Mouse (Mus musculus) heart, postnatal 14 days (tissue): ENCODE results near the gene Mtmr14. TPM values are rescaled to one million over a fixed set of nuclear protein-coding genes. Genes with fewer than 3 reads are reported as not detected.

Experiments used
- DNase-seq, 2 experiments: peaks; one replicate each; pipeline ENCODE4 v3.0.0; 2021 to 2022
- intact Hi-C: fragments of 180-260 bp; cut with DNase I; formaldehyde crosslinking; loops from one replicate; pipeline ENCODE4 v1.15.1; 2025
- total RNA-seq, 2 experiments: library from RNA; stranded (reverse); gene quantifications; 2 replicates each; pipeline ENCODE4 v1.2.3; 2021

Gene Mtmr14
- total RNA-seq, 2 experiments from 2014 or later: 15.0 to 15.3 TPM

DNA sequence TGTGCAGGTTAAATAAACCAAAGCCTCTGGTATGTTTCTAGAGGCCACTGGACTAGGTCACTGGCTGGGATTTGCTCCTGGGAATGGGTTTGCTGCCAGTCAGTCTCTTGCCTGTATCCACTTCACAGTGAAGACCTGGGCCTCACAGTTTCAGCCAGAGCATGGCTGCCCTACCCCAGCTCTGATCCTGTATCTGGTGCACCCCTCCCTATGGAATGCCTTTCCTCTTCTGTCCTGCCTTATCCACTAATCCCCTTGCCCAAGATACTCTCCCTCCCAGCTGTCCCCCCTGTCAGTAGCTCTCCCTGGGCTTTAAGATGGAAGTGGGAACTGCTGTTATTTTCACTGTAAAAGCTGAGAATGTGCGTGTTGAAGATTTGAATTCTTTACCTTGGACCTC, 30.3 kb downstream of the Mtmr14 start:
- intact Hi-C loops: no loop called here
- DNase-seq: no peak

GRCm38 (mm10) chr6:113272365-113272764, 34.7 kb downstream of the Mtmr14 start:
- intact Hi-C loops: no loop called here
- DNase-seq: no peak

DNA sequence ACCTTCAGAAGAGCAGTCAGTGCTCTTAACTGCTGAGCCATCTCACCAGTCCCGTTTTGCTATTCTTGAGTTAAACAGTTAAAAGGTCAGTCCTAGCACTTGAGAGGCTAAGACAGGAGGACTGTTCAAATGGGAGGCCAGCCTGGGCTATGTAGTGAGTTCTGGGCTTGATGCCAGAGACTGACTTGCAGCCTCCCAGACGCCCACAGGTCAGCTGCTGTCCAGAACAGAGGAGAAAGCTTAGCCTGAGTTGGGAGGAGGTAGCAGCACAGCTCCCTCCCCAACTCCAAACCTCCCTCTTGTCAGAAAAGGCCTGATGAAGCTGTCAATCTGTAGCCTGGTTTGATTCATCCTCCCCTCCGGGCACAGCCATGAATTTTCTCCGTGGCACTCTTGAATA, 39.2 kb downstream of the Mtmr14 start:
- intact Hi-C loops: no loop called here
- no peak for DNase-seq

DNA sequence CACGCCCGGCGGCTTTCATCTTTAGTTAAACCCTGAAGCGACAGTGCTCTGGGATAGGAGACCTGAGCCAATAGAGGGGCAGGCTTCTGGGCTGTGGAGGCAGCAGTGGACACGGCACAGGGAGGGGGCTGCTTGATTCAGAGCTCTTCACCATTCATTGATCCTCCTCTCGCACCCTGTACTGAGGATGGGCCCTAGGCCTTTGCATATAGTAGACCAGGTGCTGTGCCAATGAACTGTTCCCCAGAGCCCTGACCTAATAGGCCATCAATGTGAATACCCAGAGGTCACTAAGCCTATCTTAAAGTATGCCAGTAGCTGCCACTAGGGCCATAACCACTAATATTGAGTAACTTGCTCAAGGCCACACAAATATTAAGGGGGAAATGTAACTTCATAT, 44.0 kb downstream of the Mtmr14 start:
- intact Hi-C loops: no loop called here
- no peak for DNase-seq

GRCm38 (mm10) chr6:113282101-113282802, 44.6 kb downstream of the Mtmr14 start, which contains the start of gene Cpne9:
TSS of gene Cpne9 (plus strand) at chr6:113282307.
- intact Hi-C loops: no loop called here
- DNase-seq: peak; percentile 7 to 10

GRCm38 (mm10) chr6:113282969-113283368, 45.3 kb downstream of the Mtmr14 start:
- no peak for DNase-seq
- intact Hi-C loops: no loop called here

DNA sequence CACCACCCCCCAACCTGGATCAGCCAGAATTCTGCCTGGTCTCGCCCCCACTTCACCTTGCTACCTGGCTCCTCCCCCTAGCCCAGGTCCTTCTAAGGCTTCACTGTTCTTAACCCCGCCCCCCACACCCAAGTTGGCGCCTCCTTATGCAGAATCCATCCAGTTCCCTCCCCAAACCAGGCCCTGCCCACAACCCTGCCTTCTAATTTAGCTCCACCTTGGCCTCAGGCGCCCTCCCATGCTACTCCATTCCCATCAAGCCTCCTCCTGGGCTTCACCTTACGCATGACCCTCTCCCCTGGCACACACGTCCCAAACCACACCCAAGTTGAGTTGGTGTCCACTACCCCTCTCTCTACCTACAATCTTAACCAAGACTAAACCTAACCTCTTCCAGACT, 45.9 kb downstream of the Mtmr14 start:
- no peak for DNase-seq
- intact Hi-C loops: no loop called here

DNA sequence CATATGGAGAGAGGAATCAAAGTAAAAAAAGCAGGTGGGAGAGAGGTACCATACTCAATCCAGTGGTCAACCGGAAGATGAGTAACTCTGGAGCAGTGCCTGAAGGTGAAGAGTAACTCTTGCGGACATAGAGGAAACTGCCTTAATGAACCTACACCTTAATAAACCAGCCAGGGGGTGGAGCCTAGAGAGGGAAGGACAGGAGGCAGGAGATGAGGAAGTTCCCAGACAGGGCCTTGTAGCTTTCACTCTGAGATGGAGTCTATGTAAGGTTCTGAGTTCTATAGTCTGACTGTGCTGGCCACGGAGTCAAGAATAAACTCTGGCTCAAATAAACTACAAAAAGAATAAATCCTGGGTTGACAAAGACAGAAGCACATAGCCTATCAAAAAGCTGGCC, 47.3 kb downstream of the Mtmr14 start:
- DNase-seq: no peak
- intact Hi-C loops: no loop called here

- intact Hi-C loops: no loop called here
- no peak for DNase-seq
Observed at GRCm38 (mm10) chr6:113286316-113286715, 48.7 kb downstream of the Mtmr14 start.

DNA sequence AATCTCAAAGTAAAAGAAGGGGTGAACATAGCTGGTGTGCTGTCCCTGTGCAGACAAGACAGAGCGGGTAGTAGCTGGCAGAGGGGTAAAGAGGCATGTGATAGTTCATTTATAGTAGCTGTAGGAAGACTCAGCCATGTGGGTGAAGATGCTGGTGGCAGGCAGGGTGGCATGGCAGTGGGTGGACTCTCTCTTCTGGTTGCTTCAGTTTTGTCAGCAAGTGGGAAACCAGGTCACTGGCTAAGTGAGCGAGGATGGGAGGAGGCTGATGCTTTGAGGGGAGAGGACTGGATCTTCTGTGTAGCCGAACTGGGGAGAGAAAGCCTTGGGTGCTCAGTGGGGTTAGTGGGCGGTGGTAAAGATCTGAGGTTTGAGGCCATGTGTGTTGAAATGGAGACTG, 49.6 kb downstream of the Mtmr14 start:
- DNase-seq: no peak
- intact Hi-C loops: no loop called here

DNA sequence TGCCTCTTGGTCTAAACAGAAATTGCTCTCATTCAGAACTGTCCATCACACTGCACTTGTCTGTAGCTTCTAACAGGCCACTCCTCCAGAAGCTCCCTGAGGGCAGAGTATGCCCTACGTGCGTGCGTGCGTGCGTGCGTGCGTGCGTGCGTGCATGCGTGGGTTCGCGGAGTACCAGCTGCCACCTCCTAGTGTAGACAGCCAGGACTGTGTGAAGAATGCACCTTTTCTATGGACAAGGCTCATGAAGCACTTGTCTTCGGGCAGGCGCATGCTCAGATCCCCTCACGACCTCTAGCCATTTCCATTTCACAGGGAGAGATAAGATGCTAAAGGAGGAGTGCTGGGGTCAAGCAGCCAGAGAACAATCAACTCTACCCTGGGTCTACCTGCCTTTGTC, 51.7 kb downstream of the Mtmr14 start:
- intact Hi-C loops: no loop called here
- DNase-seq: no peak

DNA sequence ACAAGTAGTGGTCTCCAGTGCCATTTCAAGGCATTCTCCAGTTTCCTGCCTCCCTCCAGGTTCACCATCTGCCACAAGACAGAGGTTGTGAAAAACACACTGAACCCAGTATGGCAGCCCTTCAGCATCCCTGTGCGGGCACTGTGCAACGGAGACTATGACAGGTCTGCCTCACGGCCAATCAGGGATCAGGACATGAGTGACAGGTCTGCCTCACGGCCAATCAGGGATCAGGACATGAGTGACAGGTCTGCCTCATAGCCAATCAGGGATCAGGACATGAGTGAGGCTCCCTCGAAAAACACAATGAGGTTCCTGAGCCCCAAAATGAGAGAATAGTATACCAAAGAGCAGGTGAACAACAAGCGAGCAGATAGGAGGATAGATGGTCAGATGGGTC, 52.7 kb downstream of the Mtmr14 start:
- intact Hi-C loops: no loop called here

GRCm38 (mm10) chr6:113292938-113293337, 55.3 kb downstream of the Mtmr14 start:
- intact Hi-C loops: no loop called here
- no peak for DNase-seq

More for the DNA sequence above, 52.7 kb downstream of the Mtmr14 start:
- DNase-seq: no peak

- DNase-seq: no peak
- intact Hi-C loops: no loop called here
Observed at GRCm38 (mm10) chr6:113296046-113296445, 58.4 kb downstream of the Mtmr14 start.

GRCm38 (mm10) chr6:113296639-113297038, 59.0 kb downstream of the Mtmr14 start:
- DNase-seq: no peak
- intact Hi-C loops: no loop called here

DNA sequence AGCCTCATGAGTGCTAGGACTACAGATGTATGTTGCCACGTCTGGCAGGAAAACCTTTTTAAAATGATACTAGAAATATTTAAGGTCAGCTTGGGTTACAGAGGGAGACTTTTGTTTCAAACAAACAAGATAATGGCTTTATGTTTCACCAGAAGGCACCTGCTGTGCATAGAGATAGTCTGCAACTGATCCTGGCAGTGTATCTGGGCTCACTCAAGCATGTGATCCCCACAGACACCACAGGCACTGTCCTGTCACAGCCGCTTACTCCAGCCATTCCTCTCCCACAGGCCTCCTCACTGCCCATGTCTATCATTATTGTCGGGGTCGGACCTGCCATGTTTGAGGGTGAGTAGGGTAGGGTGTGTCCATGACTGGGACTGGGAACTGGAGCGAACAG, 63.7 kb downstream of the Mtmr14 start:
- intact Hi-C loops: loop anchor here (5.0 kb wide), 2 partner anchors 64 to 264 kb away; partner anchors contain the start of gene Mtmr14
- DNase-seq: no peak

DNA sequence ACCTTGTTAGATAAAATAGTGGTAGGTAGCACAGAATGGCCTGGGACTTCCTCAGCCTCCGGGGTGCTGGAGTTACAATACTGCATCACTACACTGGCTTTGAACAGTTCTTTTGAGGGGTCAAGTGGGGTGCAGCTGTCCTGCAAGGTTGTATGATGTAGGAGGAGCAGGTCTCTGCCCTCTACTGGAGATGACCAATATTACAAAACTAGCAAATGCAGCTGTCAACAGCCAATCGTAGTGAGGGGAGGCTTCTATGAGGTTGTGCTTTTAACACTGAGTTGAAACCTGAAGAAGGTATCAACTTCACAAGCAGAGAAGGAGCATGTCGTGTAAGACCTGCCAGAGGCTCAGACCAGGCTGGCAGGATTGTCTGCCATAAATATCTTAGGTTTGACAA, 64.6 kb downstream of the Mtmr14 start:
- DNase-seq: peak in 1 of 2 experiments; percentile 23

DNA sequence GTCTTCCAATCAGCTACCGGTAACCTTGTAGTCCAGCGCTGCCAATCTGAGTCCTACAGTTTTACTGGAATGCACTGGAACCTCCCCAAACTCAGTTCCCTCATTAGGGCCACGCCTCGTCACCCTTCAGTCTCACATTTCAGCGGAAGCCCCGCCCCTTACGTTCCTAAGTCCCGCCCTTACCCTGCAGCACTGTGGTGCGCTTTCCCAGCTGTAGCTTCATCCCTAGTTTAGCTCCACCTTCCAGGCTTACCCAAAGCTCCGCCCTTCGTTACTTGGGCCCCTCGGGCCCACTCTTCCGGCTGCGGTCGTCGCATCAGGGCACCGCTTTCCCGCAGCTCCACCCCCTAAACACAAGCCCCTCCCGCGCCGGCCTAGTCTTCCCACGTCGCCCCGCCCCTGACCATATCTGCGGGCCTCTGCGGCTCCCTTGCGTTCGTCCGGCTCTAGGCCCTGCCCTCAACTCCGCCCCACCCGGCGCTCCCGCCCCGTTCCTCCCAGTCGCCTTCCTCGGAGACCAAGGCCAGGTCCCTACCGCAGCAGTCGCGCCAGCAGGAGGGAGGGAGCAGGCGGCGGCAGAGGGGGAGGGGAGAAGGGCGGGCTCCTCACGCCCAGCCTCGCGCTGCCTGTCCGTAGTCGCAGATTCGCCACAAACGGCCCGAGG, 68.8 kb downstream of the Mtmr14 start:
- peak; percentile 99 to 100 for DNase-seq
- intact Hi-C loops: no loop called here

More for the DNA sequence above, 64.6 kb downstream of the Mtmr14 start:
- intact Hi-C loops: loop anchor here (2.0 to 5.0 kb wide), 3 partner anchors 65 to 265 kb away; partner anchors contain the start of gene Mtmr14

DNA sequence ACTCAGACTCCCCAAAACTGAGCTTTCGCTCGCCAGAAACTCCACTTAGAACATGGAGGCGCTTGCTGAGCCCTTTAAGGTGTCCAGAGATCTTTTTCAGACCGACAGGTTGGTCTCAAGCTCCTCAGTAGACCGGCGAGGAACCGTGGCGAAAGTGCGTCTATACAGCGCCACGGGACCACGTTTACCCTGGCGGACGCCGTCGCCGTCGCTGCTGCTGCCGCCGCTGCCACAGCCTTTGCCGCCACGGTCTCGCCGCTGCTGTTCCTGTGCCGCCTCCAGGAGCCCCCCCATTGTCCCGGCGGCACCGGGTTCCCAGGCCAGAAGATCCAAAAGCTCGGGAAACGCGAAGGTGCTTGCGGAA, 69.3 kb downstream of the Mtmr14 start, which contains the start of gene Brpf1:
Gene Brpf1 (plus strand): TSS at position 152 of the 364 bp plus-strand sequence.
- intact Hi-C loops: no loop called here
- no peak for DNase-seq

DNA sequence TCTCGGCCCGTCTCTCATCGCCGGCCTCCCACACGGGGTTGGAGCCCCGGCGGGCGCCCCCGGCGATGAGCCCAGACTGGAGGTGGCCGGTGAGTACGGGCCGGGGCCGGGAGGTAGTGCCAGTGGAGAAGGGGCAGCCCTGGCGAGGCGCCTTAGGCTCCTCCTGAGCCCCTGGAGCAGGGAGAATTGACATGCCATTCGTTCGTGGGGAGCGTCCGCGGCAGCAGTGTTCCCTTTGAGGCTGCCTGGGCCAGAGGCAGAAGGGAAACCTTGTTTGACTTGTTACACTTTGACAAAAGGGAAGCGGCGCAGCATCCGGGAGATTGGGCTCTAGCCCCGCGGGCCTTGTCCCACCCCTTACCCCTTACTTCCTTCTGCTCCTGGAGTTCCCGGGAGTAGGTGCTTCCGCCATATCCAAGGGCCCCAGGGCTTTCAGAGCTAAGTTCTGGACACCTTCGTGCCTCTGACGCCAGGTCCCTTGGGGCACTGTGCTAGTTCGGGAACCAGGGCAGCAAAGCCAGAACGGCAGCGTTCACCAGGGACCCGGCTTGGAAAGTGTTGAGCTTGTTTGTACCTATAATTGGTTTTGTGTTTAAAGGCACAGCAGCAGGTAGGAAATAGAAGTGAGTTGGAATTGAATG, 70.0 kb downstream of the Mtmr14 start:
- peak; percentile 40 to 48 for DNase-seq
- intact Hi-C loops: loop anchor here (2.0 kb wide), 1 partner anchor 19 kb away; the partner anchor contains the start of gene Ogg1

GRCm38 (mm10) chr6:113308141-113308540, 70.5 kb downstream of the Mtmr14 start:
- DNase-seq: peak in 1 of 2 experiments; percentile 21
- intact Hi-C loops: loop anchor here (2.0 kb wide), 1 partner anchor 19 kb away; the partner anchor contains the start of gene Ogg1
